Mouse (Mus musculus): ENCODE data around the gene Scmh1.

DNA sequence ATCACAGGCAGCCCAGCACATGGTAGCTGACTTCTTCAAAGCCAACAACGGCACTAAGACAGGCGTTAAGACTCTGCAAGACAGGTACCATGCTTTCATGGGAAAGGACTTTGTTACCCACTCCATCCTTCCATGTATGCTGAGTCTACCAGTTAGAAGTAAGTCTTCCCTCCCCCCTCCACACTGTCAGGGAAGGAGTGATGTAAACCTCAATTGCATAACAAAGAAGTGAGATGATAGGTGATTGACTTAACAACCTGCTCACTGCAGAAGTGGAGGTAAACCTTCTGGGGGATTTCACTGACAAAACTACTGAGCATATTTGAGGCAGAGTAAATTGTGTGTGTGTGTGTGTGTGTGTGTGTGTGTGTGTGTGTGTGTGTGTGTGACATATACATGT lies 17.1 kb upstream of the Scmh1 start:
- no peak for TF ChIP-seq POLR2A (IDR thresholded peaks at IDR 0.05; ENCODE audit: low read depth, low read length)
- no peak for TF ChIP-seq CTCF (IDR thresholded peaks at IDR 0.05; ENCODE audit: extremely low read depth, insufficient read depth, insufficient read length, insufficient replicate concordance)
